Mouse (Mus musculus) C2C12 (cell line): ENCODE results near the gene Sept9. TPM values are rescaled to one million over a fixed set of nuclear protein-coding genes. Genes with fewer than 3 reads are reported as not detected.
A peak's percentile ranks its signal among the peaks of the same experiment; 100 is the strongest.

Source experiments
- H3K27me3 ChIP-seq: one replicate; pipeline ENCODE4 v1.6.1; 2011; ENCODE audit not compliant: control insufficient read depth, insufficient read depth, insufficient read length
- H3K36me3 ChIP-seq: one replicate; pipeline ENCODE4 v1.6.1; 2011; ENCODE audit not compliant: control insufficient read depth, insufficient read depth
- H3K4me3 ChIP-seq: one replicate; pipeline ENCODE4 v1.5.1; 2011; ENCODE audit warnings: mild to moderate bottlenecking, control low read depth; ENCODE audit not compliant: poor library complexity, insufficient read depth, severe bottlenecking
- H3K79me2 ChIP-seq: one replicate; pipeline ENCODE4 v1.6.1; 2011; ENCODE audit not compliant: control insufficient read depth, insufficient read depth
- H3K79me3 ChIP-seq: one replicate; pipeline ENCODE4 v1.6.1; 2011; ENCODE audit warnings: low read depth, control low read depth
- H3ac ChIP-seq: one replicate; pipeline ENCODE3; 2011; ENCODE audit warnings: low read depth; ENCODE audit not compliant: control insufficient read depth, insufficient read length
- CEBPB ChIP-seq: IDR thresholded peaks from one replicate; pipeline ENCODE4 v1.6.1; 2011; ENCODE audit warnings: low read depth, mild to moderate bottlenecking, control low read depth, moderate library complexity
- CTCF ChIP-seq: IDR thresholded peaks from one replicate; pipeline ENCODE4 v1.5.1; 2011; ENCODE audit not compliant: control insufficient read depth, insufficient read depth, insufficient read length
- FOSL1 ChIP-seq: IDR thresholded peaks from one replicate; pipeline ENCODE4 v1.8.0; 2011; ENCODE audit warnings: mild to moderate bottlenecking, low read length; ENCODE audit not compliant: poor library complexity, insufficient read depth, severe bottlenecking
- MAX ChIP-seq: IDR thresholded peaks from one replicate; pipeline ENCODE4 v1.6.1; 2011; ENCODE audit warnings: mild to moderate bottlenecking, control low read depth
- MYOD1 ChIP-seq: IDR thresholded peaks from one replicate; pipeline ENCODE4 v1.6.1; 2011; ENCODE audit warnings: low read depth; ENCODE audit not compliant: control insufficient read depth, insufficient read length
- MYOG ChIP-seq: IDR thresholded peaks from one replicate; pipeline ENCODE4 v1.6.1; 2011; ENCODE audit not compliant: control insufficient read depth, insufficient read length; ENCODE audit errors: extremely low read depth
- USF1 ChIP-seq: IDR thresholded peaks from one replicate; pipeline ENCODE4 v1.6.1; 2011; ENCODE audit warnings: low read depth, mild to moderate bottlenecking, control low read depth, moderate library complexity
- polyA plus RNA-seq: library from polyadenylated mRNA; unstranded; fragments of >200 nt; fragmentation: generic; extraction: Trizol; gene quantifications from one replicate; pipeline ENCODE4 v1.2.1, GENCODE M21; 2012; ENCODE audit warnings: missing spikeins

Gene Sept9
- polyA plus RNA-seq, 1 experiment: 266 TPM

- no peak for TF ChIP-seq MAX
- TF ChIP-seq CTCF: no peak
- TF ChIP-seq USF1: no peak
- no peak for TF ChIP-seq CEBPB
- TF ChIP-seq FOSL1: no peak
- no peak for TF ChIP-seq MYOG
- no peak for TF ChIP-seq MYOD1
- no peak overlapping the region for H3ac ChIP-seq
- H3K79me3 ChIP-seq: peaks cover 97% of the 10 kb centered on the region
- no peak overlapping the region for H3K4me3 ChIP-seq
- H3K36me3 ChIP-seq: peaks cover 69% of the 10 kb centered on the region
- peaks cover 100% of the 10 kb centered on the region for H3K79me2 ChIP-seq
- no peaks in the 10 kb centered on the region for H3K27me3 ChIP-seq
These were observed 86.1 kb downstream of the Sept9 start for GRCm38 (mm10) chr11:117285606-117285931.

- TF ChIP-seq MAX (no peak), CEBPB (no peak), CTCF (no peak), USF1 (no peak), FOSL1 (no peak), MYOG (no peak), MYOD1 (no peak)
- H3K4me3 ChIP-seq: no peak overlapping the region
These were observed 88.3 kb downstream of the Sept9 start for GRCm38 (mm10) chr11:117287792-117288191.

GRCm38 (mm10) chr11:117288765-117289164, 89.3 kb downstream of the Sept9 start:
- TF ChIP-seq FOSL1 (no peak), CTCF (no peak), USF1 (no peak), CEBPB (no peak), MAX (no peak), MYOD1 (no peak), MYOG (no peak)
- Histone ChIP-seq H3K79me3 (peaks cover 95% of the 10 kb centered on the region), H3K27me3 (no peaks in the 10 kb centered on the region), H3K4me3 (no peak overlapping the region), H3K79me2 (peaks cover 100% of the 10 kb centered on the region), H3ac (no peak overlapping the region), H3K36me3 (peaks cover 78% of the 10 kb centered on the region)

More at GRCm38 (mm10) chr11:117287792-117288191, 88.3 kb downstream of the Sept9 start:
- Histone ChIP-seq H3K79me2 (peaks cover 100% of the 10 kb centered on the region), H3ac (no peak overlapping the region), H3K27me3 (no peaks in the 10 kb centered on the region), H3K79me3 (peaks cover 96% of the 10 kb centered on the region), H3K36me3 (peaks cover 82% of the 10 kb centered on the region)

- peaks cover 66% of the 10 kb centered on the region for H3K36me3 ChIP-seq
- no peaks in the 10 kb centered on the region for H3K27me3 ChIP-seq
- H3K4me3 ChIP-seq: no peak overlapping the region
- TF ChIP-seq CTCF (no peak), USF1 (no peak), FOSL1 (no peak)
- H3K79me3 ChIP-seq: peaks cover 94% of the 10 kb centered on the region
- H3ac ChIP-seq: no peak overlapping the region
- peaks cover 100% of the 10 kb centered on the region for H3K79me2 ChIP-seq
These were observed 92.0 kb downstream of the Sept9 start for GRCm38 (mm10) chr11:117291271-117292059.

- Histone ChIP-seq H3ac (no peak overlapping the region), H3K79me3 (peaks cover 94% of the 10 kb centered on the region), H3K4me3 (no peak overlapping the region), H3K27me3 (no peaks in the 10 kb centered on the region), H3K36me3 (peaks cover 64% of the 10 kb centered on the region), H3K79me2 (peaks cover 100% of the 10 kb centered on the region)
- TF ChIP-seq MAX: peak; percentile 25
- TF ChIP-seq USF1: no peak
- peak; percentile 95 for TF ChIP-seq MYOD1
These were observed 93.0 kb downstream of the Sept9 start for GRCm38 (mm10) chr11:117292446-117292845.

- peaks cover 75% of the 10 kb centered on the region for H3K36me3 ChIP-seq
- TF ChIP-seq CEBPB (no peak), MYOG (no peak), FOSL1 (no peak), MAX (no peak), CTCF (no peak), USF1 (no peak), MYOD1 (no peak)
- H3ac ChIP-seq: peak overlapping the region; percentile 7
These were observed 95.8 kb downstream of the Sept9 start for GRCm38 (mm10) chr11:117295266-117295665.

More at GRCm38 (mm10) chr11:117295266-117295665, 95.8 kb downstream of the Sept9 start:
- H3K4me3 ChIP-seq: no peak overlapping the region
- no peaks in the 10 kb centered on the region for H3K27me3 ChIP-seq
- peaks cover 96% of the 10 kb centered on the region for H3K79me3 ChIP-seq
- peaks cover 100% of the 10 kb centered on the region for H3K79me2 ChIP-seq
